Mouse (Mus musculus): ENCODE results near the gene Rps27a. TPM values are rescaled to one million over a fixed set of nuclear protein-coding genes. Genes with fewer than 3 reads are reported as not detected.
A peak's percentile ranks its signal among the peaks of the same experiment; 100 is the strongest.

Gene Rps27a
- polyA plus RNA-seq (2016; fragmentation: Nextera tagmentation; extraction: Ambion mirVana), result 1,086 and 1,101 TPM in 2 replicates

- peak; percentile 97 for ATAC-seq (ENCODE audit: insufficient number of reproducible peaks, insufficient read depth, low FRiP score, low TSS enrichment)
- H3K27ac ChIP-seq, result peak within 1 kb of the TSS; percentile 83
- peak within 1 kb of the TSS; percentile 80 for H3K4me3 ChIP-seq
- H3K4me2 ChIP-seq (replicated peaks), result peak within 1 kb of the TSS; percentile 60
- no peaks in the 10 kb centered on the region for H3K9me3 ChIP-seq
- peak within 1 kb of the TSS; percentile 93 for H3K9ac ChIP-seq
- peaks cover 27% of the 10 kb centered on the region for H3K36me3 ChIP-seq
- H3K27me3 ChIP-seq, result no peaks in the 10 kb centered on the region
- under 1% methylated on average over 46 of the region's 46 CpGs for WGBS
- H3K4me1 ChIP-seq, result peaks cover 8% of the 10 kb centered on the region; the same call in 1 of the 2 replicates
These were observed at the start of gene Rps27a, which contains the start of gene Clhc1 for GRCm38 (mm10) chr11:29547752-29548503. Rps27a (minus strand) TSS chr11:29548109. Clhc1 (plus strand) TSS chr11:29547950.

- Histone ChIP-seq H3K27ac (no peak overlapping the region), H3K4me2 (replicated peaks) (no peak overlapping the region), H3K36me3 (no peaks in the 10 kb centered on the region), H3K9ac (no peak overlapping the region), H3K4me3 (no peak overlapping the region), H3K27me3 (no peaks in the 10 kb centered on the region), H3K9me3 (no peaks in the 10 kb centered on the region), H3K4me1 (no peaks in the 10 kb centered on the region)
- no peak for ATAC-seq (ENCODE audit: insufficient number of reproducible peaks, insufficient read depth, low FRiP score, low TSS enrichment)
These were observed 49.2 kb upstream of the Rps27a start for GRCm38 (mm10) chr11:29597159-29597558.

GRCm38 (mm10) chr11:29595217-29595616 is 47.3 kb upstream of the Rps27a start:
- Histone ChIP-seq H3K36me3 (no peaks in the 10 kb centered on the region), H3K4me2 (replicated peaks) (no peak overlapping the region), H3K4me1 (no peaks in the 10 kb centered on the region), H3K9ac (no peak overlapping the region), H3K4me3 (no peak overlapping the region), H3K27me3 (no peaks in the 10 kb centered on the region), H3K27ac (no peak overlapping the region), H3K9me3 (no peaks in the 10 kb centered on the region)
- ATAC-seq (ENCODE audit: insufficient number of reproducible peaks, insufficient read depth, low FRiP score, low TSS enrichment), result no peak

GRCm38 (mm10) chr11:29579610-29580009 is 31.7 kb upstream of the Rps27a start:
- Histone ChIP-seq H3K27ac (no peak overlapping the region), H3K9ac (no peak overlapping the region), H3K4me1 (no peaks in the 10 kb centered on the region), H3K4me3 (no peak overlapping the region), H3K4me2 (replicated peaks) (no peak overlapping the region), H3K27me3 (no peaks in the 10 kb centered on the region), H3K36me3 (no peaks in the 10 kb centered on the region), H3K9me3 (no peaks in the 10 kb centered on the region)
- ATAC-seq (ENCODE audit: insufficient number of reproducible peaks, insufficient read depth, low FRiP score, low TSS enrichment), result no peak

- Histone ChIP-seq H3K9me3 (no peaks in the 10 kb centered on the region), H3K4me2 (replicated peaks) (no peak overlapping the region), H3K36me3 (no peaks in the 10 kb centered on the region), H3K9ac (no peak overlapping the region), H3K27ac (no peak overlapping the region), H3K27me3 (no peaks in the 10 kb centered on the region), H3K4me3 (no peak overlapping the region), H3K4me1 (no peaks in the 10 kb centered on the region)
- WGBS, result 74% methylated on average over 2 of the region's 2 CpGs
- ATAC-seq (ENCODE audit: insufficient number of reproducible peaks, insufficient read depth, low FRiP score, low TSS enrichment), result no peak
These were observed 24.7 kb upstream of the Rps27a start for GRCm38 (mm10) chr11:29572656-29573055.

- H3K36me3 ChIP-seq, result no peaks in the 10 kb centered on the region
- H3K9ac ChIP-seq, result no peak overlapping the region
- no peaks in the 10 kb centered on the region for H3K9me3 ChIP-seq
- no peaks in the 10 kb centered on the region for H3K27me3 ChIP-seq
- H3K4me3 ChIP-seq, result no peak overlapping the region
- no peak for ATAC-seq (ENCODE audit: insufficient number of reproducible peaks, insufficient read depth, low FRiP score, low TSS enrichment)
- H3K4me1 ChIP-seq, result no peaks in the 10 kb centered on the region
- H3K27ac ChIP-seq, result no peak overlapping the region
- WGBS, result 42% methylated on average over 3 of the region's 3 CpGs
- H3K4me2 ChIP-seq (replicated peaks), result no peak overlapping the region
These were observed 23.6 kb upstream of the Rps27a start for GRCm38 (mm10) chr11:29571536-29571935.

- Histone ChIP-seq H3K9me3 (no peaks in the 10 kb centered on the region), H3K36me3 (no peaks in the 10 kb centered on the region), H3K4me1 (no peaks in the 10 kb centered on the region), H3K27me3 (no peaks in the 10 kb centered on the region), H3K9ac (no peak overlapping the region), H3K27ac (no peak overlapping the region), H3K4me3 (no peak overlapping the region), H3K4me2 (replicated peaks) (no peak overlapping the region)
- ATAC-seq (ENCODE audit: insufficient number of reproducible peaks, insufficient read depth, low FRiP score, low TSS enrichment), result no peak
- 88% methylated on average over 2 of the region's 2 CpGs for WGBS
These were observed 15.5 kb upstream of the Rps27a start for GRCm38 (mm10) chr11:29563406-29563805.

- Histone ChIP-seq H3K4me1 (no peaks in the 10 kb centered on the region), H3K27ac (no peak overlapping the region), H3K4me3 (no peak overlapping the region), H3K9me3 (no peaks in the 10 kb centered on the region), H3K27me3 (no peaks in the 10 kb centered on the region), H3K9ac (no peak overlapping the region), H3K36me3 (no peaks in the 10 kb centered on the region), H3K4me2 (replicated peaks) (no peak overlapping the region)
- ATAC-seq (ENCODE audit: insufficient number of reproducible peaks, insufficient read depth, low FRiP score, low TSS enrichment), result no peak
- WGBS, result 81% methylated on average over 3 of the region's 3 CpGs
These were observed 13.1 kb upstream of the Rps27a start for GRCm38 (mm10) chr11:29560990-29561389.

GRCm38 (mm10) chr11:29560452-29560851 is 12.5 kb upstream of the Rps27a start:
- 87% methylated on average over 9 of the region's 9 CpGs for WGBS
- no peaks in the 10 kb centered on the region for H3K9me3 ChIP-seq
- H3K9ac ChIP-seq, result no peak overlapping the region
- no peak overlapping the region for H3K4me3 ChIP-seq
- no peaks in the 10 kb centered on the region for H3K36me3 ChIP-seq
- no peak overlapping the region for H3K27ac ChIP-seq
- H3K4me1 ChIP-seq, result no peaks in the 10 kb centered on the region
- ATAC-seq (ENCODE audit: insufficient number of reproducible peaks, insufficient read depth, low FRiP score, low TSS enrichment), result no peak
- H3K4me2 ChIP-seq (replicated peaks), result no peak overlapping the region
- H3K27me3 ChIP-seq, result no peaks in the 10 kb centered on the region

- 94% methylated on average over 1 of the region's 1 CpGs for WGBS
- no peak overlapping the region for H3K4me3 ChIP-seq
- no peaks in the 10 kb centered on the region for H3K9me3 ChIP-seq
- H3K9ac ChIP-seq, result no peak overlapping the region
- no peak overlapping the region for H3K4me2 ChIP-seq (replicated peaks)
- no peak for ATAC-seq (ENCODE audit: insufficient number of reproducible peaks, insufficient read depth, low FRiP score, low TSS enrichment)
- no peak overlapping the region for H3K27ac ChIP-seq
- H3K36me3 ChIP-seq, result peaks cover 20% of the 10 kb centered on the region
- H3K27me3 ChIP-seq, result no peaks in the 10 kb centered on the region
- peaks cover 8% of the 10 kb centered on the region; the same call in 1 of the 2 replicates for H3K4me1 ChIP-seq
These were observed 1.5 kb upstream of the Rps27a start for GRCm38 (mm10) chr11:29549425-29549778.

GRCm38 (mm10) chr11:29548504-29549424 is 855 bp upstream of the Rps27a start:
- H3K27ac ChIP-seq, result no peak overlapping the region
- H3K4me1 ChIP-seq, result peaks cover 8% of the 10 kb centered on the region; the same call in 1 of the 2 replicates
- H3K4me2 ChIP-seq (replicated peaks), result peak overlapping the region; percentile 60
- H3K27me3 ChIP-seq, result no peaks in the 10 kb centered on the region
- no peak for ATAC-seq (ENCODE audit: insufficient number of reproducible peaks, insufficient read depth, low FRiP score, low TSS enrichment)
- H3K9me3 ChIP-seq, result no peaks in the 10 kb centered on the region
- H3K4me3 ChIP-seq, result peak overlapping the region; percentile 80
- H3K36me3 ChIP-seq, result peaks cover 26% of the 10 kb centered on the region
- 27% methylated on average over 23 of the region's 23 CpGs for WGBS
- H3K9ac ChIP-seq, result peak overlapping the region; percentile 93
